Mouse (Mus musculus) ES-Bruce4 (cell line): ENCODE results near the gene Ptcd2.

Experiments used
- CTCF ChIP-seq: IDR thresholded peaks from one replicate; pipeline ENCODE4 v1.8.1; 2011; ENCODE audit warnings: low read depth, low read length
- POLR2A ChIP-seq: IDR thresholded peaks from one replicate; pipeline ENCODE4 v1.8.1; 2011; ENCODE audit warnings: low read length; ENCODE audit not compliant: insufficient read depth

GRCm38 (mm10) chr13:99375550-99375949 is 31.0 kb upstream of the Ptcd2 start:
- no peak for TF ChIP-seq POLR2A
- TF ChIP-seq CTCF = peak; percentile 35
